Mouse (Mus musculus) midbrain, embryonic 15.5 days (tissue): ENCODE data around the gene Gm13276. TPM values are rescaled to one million over a fixed set of nuclear protein-coding genes. Genes with fewer than 3 reads are reported as not detected.
"Not testable (repeated sequence)": the region's sequence is repeated elsewhere in the genome, so short reads cannot be mapped to it uniquely, and the experiment has no call there.

Source experiments
- ATAC-seq: fragments of 200-750 bp; cut with Nextera tagmentation; replicated peaks from 2 replicates; pipeline ENCODE4 v1.8.0; 2017; ENCODE audit warnings: moderate TSS enrichment
- H3K27ac ChIP-seq: fragments of 300-500 bp; sonication (generic); 2 replicates; pipeline ENCODE4 v1.5.1; 2015; ENCODE audit warnings: mild to moderate bottlenecking, inconsistent platforms
- H3K27me3 ChIP-seq: fragments of 300-500 bp; sonication (generic); replicated peaks from 2 replicates; pipeline ENCODE4 v1.6.1; 2015; ENCODE audit warnings: inconsistent platforms
- H3K36me3 ChIP-seq: fragments of 300-500 bp; sonication (generic); replicated peaks from 2 replicates; pipeline ENCODE4 v1.6.1; 2015; ENCODE audit warnings: inconsistent platforms
- H3K4me1 ChIP-seq: fragments of 300-500 bp; sonication (generic); 2 replicates; pipeline ENCODE4 v1.6.1; 2015; ENCODE audit warnings: inconsistent platforms
- H3K4me2 ChIP-seq: fragments of 300-500 bp; sonication (generic); 2 replicates; pipeline ENCODE4 v1.6.1; 2015; ENCODE audit warnings: inconsistent platforms, mild to moderate bottlenecking, moderate library complexity
- H3K4me3 ChIP-seq: fragments of 300-500 bp; sonication (generic); 2 replicates; pipeline ENCODE4 v1.5.1; 2015; ENCODE audit warnings: mild to moderate bottlenecking, inconsistent platforms
- H3K9ac ChIP-seq: fragments of 300-500 bp; sonication (generic); 2 replicates; pipeline ENCODE4 v1.6.1; 2015; ENCODE audit warnings: mild to moderate bottlenecking, inconsistent platforms
- H3K9me3 ChIP-seq: fragments of 300-500 bp; sonication (generic); 2 replicates; pipeline ENCODE4 v1.6.1; 2016; ENCODE audit warnings: inconsistent platforms
- WGBS: fragments of 180-500 bp; shearing (Covaris S2); methylation state at CpG from one replicate; pipeline ENCODE4 v1.1.7; 2015; ENCODE audit warnings: mixed read lengths; 5-methylcytosine and 5-hydroxymethylcytosine counted together
- polyA plus RNA-seq: library from polyadenylated mRNA; unstranded; fragments of >200 nt; fragmentation: Nextera tagmentation; extraction: Ambion mirVana; gene quantifications from 2 replicates; pipeline ENCODE4 v1.2.1, GENCODE M21; 2015

Gene Gm13276
- polyA plus RNA-seq, 1 experiment from 2014 or later, result not detected

DNA sequence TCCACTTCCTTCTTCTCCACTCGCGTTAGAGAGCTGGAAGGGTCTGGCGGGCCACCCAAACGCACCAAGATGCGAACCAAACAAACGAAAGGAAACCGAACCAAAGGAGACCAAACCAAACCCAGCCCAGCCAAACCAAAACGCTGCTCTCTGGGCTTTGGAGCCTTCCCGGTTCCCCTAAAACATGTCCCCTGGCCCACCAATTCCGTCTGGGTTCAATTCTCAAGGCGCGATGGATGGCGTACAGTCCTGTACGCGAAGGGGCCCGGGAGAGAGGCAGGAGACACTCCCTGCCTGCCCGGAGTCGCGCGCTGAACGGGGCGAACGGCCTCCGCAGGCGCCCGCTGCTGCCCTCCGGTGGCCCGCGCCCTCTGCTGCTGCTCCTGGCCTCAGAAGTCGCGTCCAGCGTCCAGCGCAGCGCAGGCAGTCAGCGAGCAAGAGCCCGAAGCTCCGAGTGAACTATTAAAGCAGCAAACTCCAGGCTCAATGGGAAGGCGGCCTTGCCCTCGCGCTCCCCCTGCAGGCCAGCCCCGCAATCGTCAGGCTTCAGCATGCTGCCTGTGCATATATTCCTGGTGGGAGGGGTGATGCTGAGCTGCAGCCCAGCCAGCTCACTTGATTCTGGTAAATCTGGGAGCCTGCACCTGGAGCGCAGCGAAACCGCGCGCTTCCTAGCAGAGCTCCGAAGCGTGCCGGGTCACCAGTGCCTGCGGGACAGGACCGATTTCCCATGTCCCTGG lies 8.6 kb downstream of the Gm13276 start, which contains the start of gene Gm13275:
Gene Gm13275, plus strand, starts transcription at position 552 of the 740 bp plus-strand sequence.
- H3K4me3 ChIP-seq, H3K9me3 ChIP-seq, H3K4me1 ChIP-seq, H3K27me3 ChIP-seq, H3K9ac ChIP-seq, H3K4me2 ChIP-seq, ATAC-seq, H3K27ac ChIP-seq, H3K36me3 ChIP-seq: not testable (repeated sequence)
- 1% methylated on average over 18 of the region's 52 CpGs for WGBS

DNA sequence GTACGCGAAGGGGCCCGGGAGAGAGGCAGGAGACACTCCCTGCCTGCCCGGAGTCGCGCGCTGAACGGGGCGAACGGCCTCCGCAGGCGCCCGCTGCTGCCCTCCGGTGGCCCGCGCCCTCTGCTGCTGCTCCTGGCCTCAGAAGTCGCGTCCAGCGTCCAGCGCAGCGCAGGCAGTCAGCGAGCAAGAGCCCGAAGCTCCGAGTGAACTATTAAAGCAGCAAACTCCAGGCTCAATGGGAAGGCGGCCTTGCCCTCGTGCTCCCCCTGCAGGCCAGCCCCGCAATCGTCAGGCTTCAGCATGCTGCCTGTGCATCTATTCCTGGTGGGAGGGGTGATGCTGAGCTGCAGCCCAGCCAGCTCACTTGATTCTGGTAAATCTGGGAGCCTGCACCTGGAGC lies 11.6 kb downstream of the Gm13276 start, which contains the start of gene Gm13279:
Gene Gm13279, plus strand, starts transcription at position 301 of the 400 bp plus-strand sequence.
- H3K4me3 ChIP-seq, H3K27me3 ChIP-seq, H3K36me3 ChIP-seq, H3K9me3 ChIP-seq, H3K27ac ChIP-seq, H3K9ac ChIP-seq, H3K4me2 ChIP-seq, H3K4me1 ChIP-seq, ATAC-seq: not testable (repeated sequence)
- WGBS, result no CpG with 5 or more reads among the region's 28 CpGs

- H3K27ac ChIP-seq, result not testable (repeated sequence)
These were observed 13.9 kb downstream of the Gm13276 start, which contains the start of gene Gm13285 for GRCm38 (mm10) chr4:88799365-88799764. Gene Gm13285, plus strand, starts transcription at chr4:88799665.

GRCm38 (mm10) chr4:88802954-88803353 lies 17.4 kb downstream of the Gm13276 start, which contains the start of gene Gm13287:
Gene Gm13287, plus strand, starts transcription at chr4:88803254.
- WGBS, result no CpG with 5 or more reads among the region's 29 CpGs
- H3K4me2 ChIP-seq, result not testable (repeated sequence)

More at GRCm38 (mm10) chr4:88799365-88799764, 13.9 kb downstream of the Gm13276 start, which contains the start of gene Gm13285:
- H3K4me3 ChIP-seq, H3K27me3 ChIP-seq, H3K4me2 ChIP-seq, ATAC-seq, H3K36me3 ChIP-seq, H3K9me3 ChIP-seq, H3K9ac ChIP-seq, H3K4me1 ChIP-seq: not testable (repeated sequence)
- WGBS, result 15% methylated on average over 5 of the region's 7 CpGs

GRCm38 (mm10) chr4:88805231-88805630 lies 19.7 kb downstream of the Gm13276 start, which contains the start of gene Gm13288:
Gene Gm13288, plus strand, starts transcription at chr4:88805531.
- WGBS, result no CpG with 5 or more reads among the region's 8 CpGs
- ATAC-seq, H3K27me3 ChIP-seq: not testable (repeated sequence)

More at GRCm38 (mm10) chr4:88802954-88803353, 17.4 kb downstream of the Gm13276 start, which contains the start of gene Gm13287:
- H3K27me3 ChIP-seq, H3K9me3 ChIP-seq, H3K9ac ChIP-seq, H3K4me3 ChIP-seq, H3K4me1 ChIP-seq, ATAC-seq, H3K36me3 ChIP-seq, H3K27ac ChIP-seq: not testable (repeated sequence)

DNA sequence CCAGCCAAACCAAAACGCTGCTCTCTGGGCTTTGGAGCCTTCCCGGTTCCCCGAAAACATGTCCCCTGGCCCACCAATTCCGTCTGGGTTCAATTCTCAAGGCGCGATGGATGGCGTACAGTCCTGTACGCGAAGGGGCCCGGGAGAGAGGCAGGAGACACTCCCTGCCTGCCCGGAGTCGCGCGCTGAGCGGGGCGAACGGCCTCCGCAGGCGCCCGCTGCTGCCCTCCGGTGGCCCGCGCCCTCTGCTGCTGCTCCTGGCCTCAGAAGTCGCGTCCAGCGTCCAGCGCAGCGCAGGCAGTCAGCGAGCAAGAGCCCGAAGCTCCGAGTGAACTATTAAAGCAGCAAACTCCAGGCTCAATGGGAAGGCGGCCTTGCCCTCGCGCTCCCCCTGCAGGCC lies 20.3 kb downstream of the Gm13276 start:
- 0% methylated on average over 1 of the region's 34 CpGs for WGBS
- not testable (repeated sequence) for H3K4me1 ChIP-seq, H3K36me3 ChIP-seq, H3K9me3 ChIP-seq, H3K9ac ChIP-seq, H3K27me3 ChIP-seq, H3K27ac ChIP-seq, ATAC-seq
- Histone ChIP-seq H3K4me2 (peak overlapping the region; percentile 43), H3K4me3 (peak overlapping the region; percentile 22; the same call in 1 of the 2 replicates)

More at GRCm38 (mm10) chr4:88805231-88805630, 19.7 kb downstream of the Gm13276 start, which contains the start of gene Gm13288:
- peak within 1 kb of the TSS; percentile 43 for H3K4me2 ChIP-seq
- not testable (repeated sequence) for H3K9me3 ChIP-seq, H3K4me1 ChIP-seq, H3K27ac ChIP-seq, H3K36me3 ChIP-seq, H3K9ac ChIP-seq
- peak within 1 kb of the TSS; percentile 22; the same call in 1 of the 2 replicates for H3K4me3 ChIP-seq

- ATAC-seq, result no peak
- Histone ChIP-seq H3K36me3 (no peaks in the 10 kb centered on the region), H3K27me3 (no peaks in the 10 kb centered on the region), H3K27ac (no peak within 1 kb of the TSS), H3K9me3 (no peaks in the 10 kb centered on the region), H3K4me2 (no peak within 1 kb of the TSS), H3K9ac (no peak within 1 kb of the TSS), H3K4me1 (no peaks in the 10 kb centered on the region), H3K4me3 (no peak within 1 kb of the TSS)
- 61% methylated on average over 3 of the region's 3 CpGs for WGBS
These were observed 30.4 kb downstream of the Gm13276 start, which contains the start of gene Ifna7 for GRCm38 (mm10) chr4:88815928-88816327. Gene Ifna7, plus strand, starts transcription at chr4:88816228.

DNA sequence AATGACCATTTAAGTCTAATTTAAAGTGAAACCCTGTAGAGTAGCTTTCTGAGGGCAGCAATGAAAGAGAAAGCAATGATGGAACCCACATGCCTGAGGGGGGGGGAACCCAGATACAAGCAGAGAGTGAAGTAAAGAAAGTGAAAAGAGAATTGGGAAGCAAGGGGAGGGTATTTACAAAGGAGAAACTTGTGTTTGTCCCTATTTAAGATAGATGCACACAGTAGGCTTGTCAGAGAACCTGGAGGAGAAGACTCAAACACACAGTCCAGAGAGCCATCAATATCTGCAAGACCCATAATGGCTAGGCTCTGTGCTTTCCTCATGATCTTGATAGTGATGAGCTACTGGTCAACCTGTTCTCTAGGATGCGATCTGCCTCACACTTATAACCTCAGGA lies 34.1 kb downstream of the Gm13276 start, which contains the start of gene Ifna11:
Gene Ifna11, plus strand, starts transcription at position 301 of the 400 bp plus-strand sequence.
- no peaks in the 10 kb centered on the region for H3K36me3 ChIP-seq
- 70% methylated on average over 1 of the region's 1 CpGs for WGBS
- H3K4me2 ChIP-seq, result no peak within 1 kb of the TSS
- H3K4me3 ChIP-seq, result no peak within 1 kb of the TSS
- no peak within 1 kb of the TSS for H3K9ac ChIP-seq
- no peaks in the 10 kb centered on the region for H3K9me3 ChIP-seq
- H3K27ac ChIP-seq, result no peak within 1 kb of the TSS
- no peaks in the 10 kb centered on the region for H3K27me3 ChIP-seq
- ATAC-seq, result no peak
- no peaks in the 10 kb centered on the region for H3K4me1 ChIP-seq

GRCm38 (mm10) chr4:88822995-88823394 lies 37.5 kb downstream of the Gm13276 start:
- no peak overlapping the region for H3K9ac ChIP-seq
- no peaks in the 10 kb centered on the region for H3K9me3 ChIP-seq
- no peak overlapping the region for H3K27ac ChIP-seq
- no peaks in the 10 kb centered on the region for H3K36me3 ChIP-seq
- no peak overlapping the region for H3K4me3 ChIP-seq
- H3K4me1 ChIP-seq, result no peaks in the 10 kb centered on the region
- 33% methylated on average over 4 of the region's 4 CpGs for WGBS
- ATAC-seq, result no peak
- no peaks in the 10 kb centered on the region for H3K27me3 ChIP-seq
- H3K4me2 ChIP-seq, result no peak overlapping the region

- H3K4me3 ChIP-seq, H3K27me3 ChIP-seq, H3K4me1 ChIP-seq, H3K4me2 ChIP-seq, H3K36me3 ChIP-seq, H3K27ac ChIP-seq, H3K9ac ChIP-seq, ATAC-seq, H3K9me3 ChIP-seq: not testable (repeated sequence)
These were observed 41.6 kb downstream of the Gm13276 start, which contains the start of gene Ifna6 for GRCm38 (mm10) chr4:88827116-88827515. Gene Ifna6, plus strand, starts transcription at chr4:88827416.

GRCm38 (mm10) chr4:88830523-88830922 lies 45.0 kb downstream of the Gm13276 start:
- no peaks in the 10 kb centered on the region for H3K27me3 ChIP-seq
- no peak for ATAC-seq
- no peak overlapping the region for H3K4me2 ChIP-seq
- 24% methylated on average over 4 of the region's 4 CpGs for WGBS
- H3K4me1 ChIP-seq, result no peaks in the 10 kb centered on the region
- H3K9me3 ChIP-seq, result no peaks in the 10 kb centered on the region
- H3K4me3 ChIP-seq, result no peak overlapping the region
- no peak overlapping the region for H3K9ac ChIP-seq
- no peak overlapping the region for H3K27ac ChIP-seq
- no peaks in the 10 kb centered on the region for H3K36me3 ChIP-seq

GRCm38 (mm10) chr4:88835225-88835624 lies 49.7 kb downstream of the Gm13276 start, which contains the start of gene Ifna5:
Gene Ifna5, plus strand, starts transcription at chr4:88835525.
- ATAC-seq, H3K4me1 ChIP-seq, H3K27ac ChIP-seq, H3K36me3 ChIP-seq, H3K27me3 ChIP-seq, H3K9me3 ChIP-seq, H3K9ac ChIP-seq, H3K4me2 ChIP-seq, H3K4me3 ChIP-seq: not testable (repeated sequence)
- WGBS, result 67% methylated on average over 1 of the region's 1 CpGs
